Mouse (Mus musculus) heart, embryonic 15.5 days (tissue): ENCODE data around the gene Rnaseh2a. TPM values are rescaled to one million over a fixed set of nuclear protein-coding genes. Genes with fewer than 3 reads are reported as not detected.
A peak's percentile ranks its signal among the peaks of the same experiment; 100 is the strongest.
"Not testable (repeated sequence)": the region's sequence is repeated elsewhere in the genome, so short reads cannot be mapped to it uniquely, and the experiment has no call there.

ENCODE experiments used
- ATAC-seq: fragments of 200-750 bp; cut with Nextera tagmentation; replicated peaks from 2 replicates; pipeline ENCODE4 v1.8.0; 2017; ENCODE audit warnings: low read depth, moderate TSS enrichment; ENCODE audit not compliant: insufficient number of reproducible peaks, insufficient read depth, low FRiP score
- H3K27ac ChIP-seq: fragments of 300-500 bp; sonication (generic); 2 replicates; pipeline ENCODE4 v1.5.1; 2015; ENCODE audit warnings: mild to moderate bottlenecking, inconsistent platforms
- H3K27me3 ChIP-seq: fragments of 300-500 bp; sonication (generic); 2 replicates; pipeline ENCODE4 v1.6.1; 2015; ENCODE audit warnings: inconsistent platforms
- H3K36me3 ChIP-seq: fragments of 300-500 bp; sonication (generic); 2 replicates; pipeline ENCODE4 v1.6.1; 2015; ENCODE audit warnings: mild to moderate bottlenecking, inconsistent platforms
- H3K4me1 ChIP-seq: fragments of 300-500 bp; sonication (generic); replicated peaks from 2 replicates; pipeline ENCODE4 v1.6.1; 2015; ENCODE audit warnings: inconsistent platforms
- H3K4me2 ChIP-seq: fragments of 300-500 bp; sonication (generic); 2 replicates; pipeline ENCODE4 v1.6.1; 2015; ENCODE audit warnings: inconsistent platforms, mild to moderate bottlenecking, moderate library complexity
- H3K4me3 ChIP-seq: fragments of 300-500 bp; sonication (generic); 2 replicates; pipeline ENCODE4 v1.5.1; 2015; ENCODE audit warnings: mild to moderate bottlenecking, inconsistent platforms
- H3K9ac ChIP-seq: fragments of 300-500 bp; sonication (generic); 2 replicates; pipeline ENCODE4 v1.6.1; 2015; ENCODE audit warnings: mild to moderate bottlenecking, inconsistent platforms
- H3K9me3 ChIP-seq: fragments of 300-500 bp; sonication (generic); replicated peaks from 2 replicates; pipeline ENCODE4 v1.6.1; 2016; ENCODE audit warnings: inconsistent platforms
- WGBS: fragments of 180-500 bp; shearing (Covaris S2); methylation state at CpG from one replicate; pipeline ENCODE4 v1.1.7; 2015; ENCODE audit warnings: mixed read lengths; 5-methylcytosine and 5-hydroxymethylcytosine counted together
- microRNA-seq: library from miRNA; unstranded; fragments of <30 nt; microRNA quantifications from one replicate; pipeline ENCODE4, GENCODE M21; 2016
- polyA plus RNA-seq: library from polyadenylated mRNA; unstranded; fragments of >200 nt; fragmentation: Nextera tagmentation; extraction: Ambion mirVana; gene quantifications from 2 replicates; pipeline ENCODE4 v1.2.1, GENCODE M21; 2015

Gene Rnaseh2a
- polyA plus RNA-seq, 1 experiment from 2014 or later: 62.9 TPM

DNA sequence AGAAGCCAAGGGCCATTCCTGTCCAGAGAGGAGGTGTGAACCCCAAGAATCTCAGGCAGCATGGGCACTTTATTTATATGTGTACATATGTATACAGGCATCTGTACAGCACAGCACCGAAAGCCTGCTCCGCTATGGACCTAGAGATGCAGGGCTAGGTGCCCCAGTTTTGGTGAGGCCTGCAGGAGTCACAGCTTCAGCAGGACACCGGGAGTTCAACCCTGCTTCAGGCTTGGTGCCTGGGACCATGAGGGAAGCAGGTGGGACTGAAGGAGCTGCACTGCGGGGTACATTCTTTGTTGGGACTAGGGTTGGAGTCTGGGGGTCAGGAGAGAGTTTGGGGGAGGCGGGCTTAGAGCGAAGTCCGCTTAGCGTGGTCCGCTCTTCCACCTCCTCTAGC, 57.7 kb downstream of the Rnaseh2a start:
- peak overlapping the region; percentile 49; the same call in 1 of the 2 replicates for H3K4me3 ChIP-seq
- peaks cover 75% of the 10 kb centered on the region for H3K27me3 ChIP-seq

DNA sequence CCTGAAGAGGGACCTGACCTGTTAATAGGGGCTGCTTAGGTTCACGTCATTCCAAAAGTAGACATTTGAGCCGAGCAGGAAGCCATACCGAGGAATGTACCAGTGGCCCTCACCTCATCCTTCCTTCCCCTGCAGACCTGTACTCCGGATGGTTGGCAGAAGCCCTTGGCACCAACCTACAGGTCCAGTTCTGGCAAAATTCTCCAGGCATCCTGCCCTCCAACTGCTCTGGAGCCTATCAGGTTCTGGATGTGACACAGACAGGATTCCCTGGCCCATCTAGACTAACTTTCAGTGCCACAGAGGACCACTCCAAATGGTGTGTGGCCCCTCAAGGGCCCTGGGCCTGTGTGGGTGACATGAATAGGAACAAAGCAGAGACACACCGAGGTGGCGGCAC, 59.0 kb downstream of the Rnaseh2a start:
- peaks cover 21% of the 10 kb centered on the region for H3K4me1 ChIP-seq
- no peaks in the 10 kb centered on the region for H3K36me3 ChIP-seq
- no peaks in the 10 kb centered on the region for H3K9me3 ChIP-seq
- no peak overlapping the region for H3K4me3 ChIP-seq
- H3K27ac ChIP-seq: no peak overlapping the region
- 83% methylated on average over 6 of the region's 6 CpGs for WGBS
- peaks cover 63% of the 10 kb centered on the region for H3K27me3 ChIP-seq
- no peak for ATAC-seq
- no peak overlapping the region for H3K9ac ChIP-seq
- no peak overlapping the region for H3K4me2 ChIP-seq

More for the DNA sequence above, 57.7 kb downstream of the Rnaseh2a start:
- H3K4me1 ChIP-seq: peaks cover 21% of the 10 kb centered on the region
- H3K9ac ChIP-seq: no peak overlapping the region
- no peak overlapping the region for H3K27ac ChIP-seq
- H3K4me2 ChIP-seq: no peak overlapping the region
- WGBS: 86% methylated on average over 9 of the region's 9 CpGs
- no peak for ATAC-seq
- no peaks in the 10 kb centered on the region for H3K9me3 ChIP-seq
- no peaks in the 10 kb centered on the region for H3K36me3 ChIP-seq

DNA sequence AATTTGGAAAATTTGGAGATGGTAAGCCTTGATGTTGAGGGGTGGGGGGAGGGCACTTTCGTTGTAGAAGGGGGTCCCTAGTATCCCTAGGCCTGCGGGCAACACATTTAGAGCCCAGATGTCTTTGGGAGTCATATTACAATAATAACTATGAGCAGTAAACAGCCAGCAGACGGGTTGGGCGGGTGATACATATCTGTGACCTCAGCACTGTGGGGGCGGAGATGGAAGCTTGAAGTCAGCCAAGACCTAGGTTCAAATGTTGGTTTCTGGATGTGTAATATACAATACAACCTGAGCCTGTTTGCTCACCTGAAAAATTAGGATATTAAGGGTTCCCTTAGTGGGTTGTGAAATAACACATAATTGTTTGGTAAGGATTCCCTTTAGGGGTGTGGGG, 59.6 kb downstream of the Rnaseh2a start:
- 78% methylated on average over 5 of the region's 5 CpGs for WGBS
- H3K9me3 ChIP-seq: no peaks in the 10 kb centered on the region
- H3K4me2 ChIP-seq: 0 out of 2 replicates have a peak overlapping the region, but pooled peaks have one; percentile 95
- ATAC-seq: no peak
- H3K27ac ChIP-seq: no peak overlapping the region
- H3K36me3 ChIP-seq: no peaks in the 10 kb centered on the region
- H3K4me1 ChIP-seq: peaks cover 21% of the 10 kb centered on the region
- peaks cover 57% of the 10 kb centered on the region for H3K27me3 ChIP-seq
- no peak overlapping the region for H3K9ac ChIP-seq
- H3K4me3 ChIP-seq: no peak overlapping the region

DNA sequence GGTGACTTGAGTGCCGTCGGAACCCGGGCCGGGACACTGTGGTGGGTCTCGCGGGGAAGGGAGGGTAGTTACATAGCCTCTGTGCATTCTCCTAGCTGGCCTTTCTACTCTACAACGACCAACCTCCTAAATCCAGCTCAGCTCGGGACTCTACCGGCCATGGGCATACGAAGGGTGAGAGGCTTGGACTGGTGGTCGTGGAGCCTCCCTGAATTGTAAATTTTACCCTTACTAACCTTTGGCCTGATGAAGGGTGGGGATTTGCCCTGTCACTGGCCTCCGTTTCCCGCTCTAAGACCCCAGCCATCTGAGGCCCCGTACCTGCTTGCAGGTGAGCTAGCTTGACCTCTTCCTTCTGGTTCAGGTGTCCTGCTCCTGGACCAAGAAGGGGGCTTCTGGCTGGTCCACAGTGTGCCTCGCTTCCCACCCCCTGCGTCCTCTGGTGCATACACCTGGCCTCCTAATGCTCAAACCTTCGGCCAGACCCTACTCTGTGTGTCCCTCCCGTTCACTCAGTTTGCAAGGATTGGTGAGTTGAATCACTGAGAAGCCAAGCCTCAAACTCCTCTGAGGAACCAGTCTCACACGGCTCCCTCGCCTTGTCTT, 60.3 kb downstream of the Rnaseh2a start:
- H3K4me1 ChIP-seq: peaks cover 21% of the 10 kb centered on the region
- H3K27me3 ChIP-seq: peaks cover 52% of the 10 kb centered on the region
- 47% methylated on average over 20 of the region's 20 CpGs for WGBS
- H3K36me3 ChIP-seq: no peaks in the 10 kb centered on the region
- H3K4me3 ChIP-seq: peak overlapping the region; percentile 61
- ATAC-seq: no peak
- H3K4me2 ChIP-seq: peak overlapping the region; percentile 95
- H3K9me3 ChIP-seq: no peaks in the 10 kb centered on the region
- no peak overlapping the region for H3K27ac ChIP-seq
- H3K9ac ChIP-seq: peak overlapping the region; percentile 70

DNA sequence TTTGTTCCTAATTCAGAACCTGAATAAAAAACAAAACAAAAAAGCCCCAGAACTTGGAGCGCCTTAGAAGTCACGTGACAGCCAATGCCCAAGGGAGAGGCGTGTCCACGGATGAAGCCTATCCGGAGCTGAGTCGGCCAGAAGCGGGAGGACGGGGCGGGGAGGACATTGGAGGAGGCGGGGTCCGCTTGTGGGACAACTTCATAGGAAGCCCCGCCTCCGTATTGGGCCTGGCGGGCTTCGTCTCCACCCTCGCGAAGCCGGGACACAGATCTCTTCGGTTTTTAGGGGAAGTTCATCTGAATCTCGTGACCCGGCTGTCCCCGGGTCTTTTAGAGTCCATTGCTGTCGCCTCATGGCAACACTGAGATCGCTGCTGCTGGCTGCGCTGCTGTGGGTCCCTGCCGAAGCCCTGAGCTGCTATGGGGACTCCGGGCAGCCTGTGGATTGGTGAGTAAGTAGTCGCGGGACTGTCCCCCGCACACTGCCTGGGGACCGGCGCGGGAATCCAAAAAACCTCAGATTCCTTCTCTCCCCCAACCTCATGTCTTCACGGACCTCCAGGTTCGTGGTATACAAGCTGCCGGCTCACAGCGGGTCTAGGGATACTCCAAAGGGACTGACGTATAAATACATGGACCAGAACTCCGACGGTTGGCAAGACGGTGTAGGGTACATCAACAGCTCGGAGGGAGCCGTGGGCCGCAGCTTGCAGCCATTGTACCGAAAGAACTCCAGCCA, 61.0 kb downstream of the Rnaseh2a start, which contains the start of gene Dnase2a:
Gene Dnase2a (plus strand): TSS at position 140 of the 741 bp plus-strand sequence.
- Histone ChIP-seq H3K4me1 (peaks cover 22% of the 10 kb centered on the region), H3K36me3 (no peaks in the 10 kb centered on the region), H3K9me3 (no peaks in the 10 kb centered on the region), H3K27me3 (peaks cover 47% of the 10 kb centered on the region), H3K27ac (no peak within 1 kb of the TSS), H3K4me2 (peak within 1 kb of the TSS; percentile 95), H3K9ac (peak within 1 kb of the TSS; percentile 70), H3K4me3 (peak within 1 kb of the TSS; percentile 61)
- WGBS: under 1% methylated on average over 45 of the region's 45 CpGs
- ATAC-seq: peak; percentile 93

DNA sequence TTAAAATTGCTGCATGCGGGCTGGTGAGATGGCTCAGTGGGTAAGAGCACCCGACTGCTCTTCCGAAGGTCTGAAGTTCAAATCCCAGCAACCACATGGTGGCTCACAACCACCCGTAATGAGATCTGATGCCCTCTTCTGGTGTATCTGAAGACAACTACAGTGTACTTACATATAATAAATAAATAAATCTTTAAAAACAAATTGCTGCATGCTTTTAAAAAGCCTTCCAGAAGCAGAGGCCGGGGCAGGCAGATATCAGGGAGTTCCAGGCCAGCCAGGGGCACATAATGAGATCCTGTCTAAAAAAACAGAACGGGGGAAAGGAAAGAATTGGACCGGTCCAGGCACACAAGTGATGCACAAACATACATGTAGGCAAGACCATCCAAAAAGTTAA, 61.6 kb downstream of the Rnaseh2a start:
- peak overlapping the region; percentile 61 for H3K4me3 ChIP-seq
- H3K36me3 ChIP-seq, H3K9me3 ChIP-seq, H3K27ac ChIP-seq, ATAC-seq: not testable (repeated sequence)
- WGBS: 29% methylated on average over 7 of the region's 7 CpGs
- peaks cover 22% of the 10 kb centered on the region for H3K4me1 ChIP-seq
- H3K27me3 ChIP-seq: peaks cover 42% of the 10 kb centered on the region
- H3K9ac ChIP-seq: peak overlapping the region; percentile 37; the same call in 1 of the 2 replicates
- H3K4me2 ChIP-seq: peak overlapping the region; percentile 95

DNA sequence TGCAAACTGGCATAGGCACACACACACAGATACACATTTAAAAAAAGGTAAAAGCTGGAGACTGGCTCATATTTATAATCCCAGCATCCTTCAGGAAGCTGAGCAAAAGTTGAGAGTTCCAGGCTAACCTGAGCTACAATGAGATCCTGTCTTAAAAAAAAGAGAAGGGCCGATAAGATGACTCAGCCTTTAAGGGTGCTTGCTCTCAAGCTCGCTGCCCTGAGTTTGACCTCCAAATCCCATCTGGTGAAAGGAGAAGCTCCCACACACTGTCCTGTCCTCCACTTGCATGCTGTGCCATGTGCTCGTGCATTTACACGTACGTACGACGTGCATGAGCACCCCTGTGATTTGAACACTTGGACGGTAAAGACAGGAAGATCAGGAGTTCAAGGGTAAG, 62.1 kb downstream of the Rnaseh2a start:
- H3K9me3 ChIP-seq: no peaks in the 10 kb centered on the region
- WGBS: 65% methylated on average over 8 of the region's 8 CpGs
- H3K27me3 ChIP-seq: peaks cover 38% of the 10 kb centered on the region
- no peak overlapping the region for H3K4me2 ChIP-seq
- no peak for ATAC-seq
- H3K27ac ChIP-seq: no peak overlapping the region
- no peaks in the 10 kb centered on the region for H3K36me3 ChIP-seq
- H3K9ac ChIP-seq: no peak overlapping the region
- H3K4me3 ChIP-seq: no peak overlapping the region
- H3K4me1 ChIP-seq: peaks cover 22% of the 10 kb centered on the region

DNA sequence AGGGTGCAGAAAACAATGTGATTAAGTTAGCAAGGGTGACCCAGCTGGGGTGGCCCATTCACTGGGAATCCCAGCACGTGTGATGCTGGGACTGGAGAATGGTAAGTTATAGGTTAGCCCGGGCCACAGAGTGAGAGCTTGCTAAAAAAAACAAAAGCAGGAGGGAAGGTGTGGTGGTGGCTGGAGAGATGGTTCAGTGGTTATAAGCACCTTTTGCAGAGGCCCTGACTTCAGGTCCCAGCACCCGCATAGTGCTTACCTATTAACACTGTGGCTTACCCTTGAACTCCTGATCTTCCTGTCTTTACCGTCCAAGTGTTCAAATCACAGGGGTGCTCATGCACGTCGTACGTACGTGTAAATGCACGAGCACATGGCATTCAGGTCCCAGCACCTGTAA, 62.5 kb downstream of the Rnaseh2a start:
- Histone ChIP-seq H3K9me3 (no peaks in the 10 kb centered on the region), H3K4me2 (no peak overlapping the region), H3K27me3 (peaks cover 34% of the 10 kb centered on the region), H3K27ac (no peak overlapping the region), H3K36me3 (no peaks in the 10 kb centered on the region), H3K4me3 (no peak overlapping the region), H3K4me1 (peaks cover 22% of the 10 kb centered on the region), H3K9ac (no peak overlapping the region)
- no peak for ATAC-seq
- WGBS: 90% methylated on average over 9 of the region's 9 CpGs

Small RNAs within 50 kb of the gene (microRNA-seq; reads per million reads assigned to microRNA genes)
- gene Gm24197: not detected

Other genes with a start within 250 kb of the Rnaseh2a start
- 4.5 TPM in 2 replicates for gene G430095P16Rik, start 246.8 kb downstream of the Rnaseh2a start, polyA plus RNA-seq
- gene Nfix, start 169.4 kb downstream of the Rnaseh2a start, polyA plus RNA-seq: 15.0 and 20.8 TPM in 2 replicates
- 5.8 and 6.4 TPM in 2 replicates for gene Dand5, start 146.9 kb downstream of the Rnaseh2a start, polyA plus RNA-seq
- gene Gadd45gip1, start 138.2 kb downstream of the Rnaseh2a start, polyA plus RNA-seq: 45.3 and 46.5 TPM in 2 replicates
- 107 and 123 TPM in 2 replicates for gene Rad23a, start 129.1 kb downstream of the Rnaseh2a start, polyA plus RNA-seq
- 525 and 658 TPM in 2 replicates for gene Calr, start 122.8 kb downstream of the Rnaseh2a start, polyA plus RNA-seq
- 44.5 and 62.5 TPM in 2 replicates for gene Farsa, start 112.8 kb downstream of the Rnaseh2a start, polyA plus RNA-seq
- 23.0 and 32.6 TPM in 2 replicates for gene Syce2, start 97.7 kb downstream of the Rnaseh2a start, polyA plus RNA-seq
- 36.4 and 40.1 TPM in 2 replicates for gene Gcdh, start 75.8 kb downstream of the Rnaseh2a start, polyA plus RNA-seq
- gene Klf1, start 67.8 kb downstream of the Rnaseh2a start, polyA plus RNA-seq: 1.1 and 4.9 TPM in 2 replicates
- gene Dnase2a, start 61.2 kb downstream of the Rnaseh2a start, polyA plus RNA-seq: 4.3 and 7.3 TPM in 2 replicates
- gene Mast1, start 32.4 kb downstream of the Rnaseh2a start, polyA plus RNA-seq: 0.09 and 0.41 TPM in 2 replicates
- gene Rtbdn, start 22.8 kb downstream of the Rnaseh2a start, polyA plus RNA-seq: 0.26 TPM in 1 of 2 replicates, not detected in the other
- not detected in 2 replicates for gene Gm49661, start 334 bp downstream of the Rnaseh2a start, polyA plus RNA-seq
- 596 and 644 TPM in 2 replicates for gene Prdx2, start 180 bp downstream of the Rnaseh2a start, polyA plus RNA-seq
- gene Junb, start 9.0 kb upstream of the Rnaseh2a start, polyA plus RNA-seq: 11.0 and 16.6 TPM in 2 replicates
- gene Hook2, start 20.8 kb upstream of the Rnaseh2a start, polyA plus RNA-seq: 5.3 and 8.8 TPM in 2 replicates
- gene Best2, start 44.8 kb upstream of the Rnaseh2a start, polyA plus RNA-seq: not detected in 2 replicates
- gene Asna1, start 55.5 kb upstream of the Rnaseh2a start, polyA plus RNA-seq: 97.7 and 106 TPM in 2 replicates
- gene Trir, start 57.1 kb upstream of the Rnaseh2a start, polyA plus RNA-seq: 68.4 and 77.2 TPM in 2 replicates
- 17.7 and 22.8 TPM in 2 replicates for gene Tnpo2, start 67.1 kb upstream of the Rnaseh2a start, polyA plus RNA-seq
- gene Fbxw9, start 90.3 kb upstream of the Rnaseh2a start, polyA plus RNA-seq: 15.4 and 22.2 TPM in 2 replicates
- gene Gm5741, start 98.2 kb upstream of the Rnaseh2a start, polyA plus RNA-seq: not detected in 2 replicates
- 46.1 and 52.8 TPM in 2 replicates for gene Dhps, start 102.0 kb upstream of the Rnaseh2a start, polyA plus RNA-seq
- gene Wdr83os, start 111.0 kb upstream of the Rnaseh2a start, polyA plus RNA-seq: 106 and 110 TPM in 2 replicates
- 33.1 and 40.8 TPM in 2 replicates for gene Wdr83, start 111.5 kb upstream of the Rnaseh2a start, polyA plus RNA-seq
- 30.6 and 41.2 TPM in 2 replicates for gene Man2b1, start 113.5 kb upstream of the Rnaseh2a start, polyA plus RNA-seq
- 0.81 and 1.5 TPM in 2 replicates for gene Zfp791, start 153.3 kb upstream of the Rnaseh2a start, polyA plus RNA-seq
- gene Cks1brt, start 182.2 kb upstream of the Rnaseh2a start, polyA plus RNA-seq: not detected in 2 replicates